Mouse (Mus musculus) macrophage (primary cell): ENCODE measurements around the gene Mapk13. TPM values are rescaled to one million over a fixed set of nuclear protein-coding genes. Genes with fewer than 3 reads are reported as not detected.
"Not testable (repeated sequence)": the region's sequence is repeated elsewhere in the genome, so short reads cannot be mapped to it uniquely, and the experiment has no call there.

Experiments
- H3K27ac ChIP-seq: fragments of 350-480 bp; formaldehyde crosslinking; 2 replicates; pipeline ENCODE4 v1.9.0; 2021
- H3K36me3 ChIP-seq: fragments of 350-480 bp; formaldehyde crosslinking; 2 replicates; pipeline ENCODE4 v1.9.0; 2021; ENCODE audit errors: inconsistent target
- H3K4me3 ChIP-seq: fragments of 350-480 bp; formaldehyde crosslinking; 2 replicates; pipeline ENCODE4 v1.9.0; 2021; ENCODE audit errors: inconsistent target
- H3K79me2 ChIP-seq: fragments of 350-480 bp; formaldehyde crosslinking; 2 replicates; pipeline ENCODE4 v1.9.0; 2021; ENCODE audit errors: inconsistent target
- WGBS: methylation state at CpG from one replicate; pipeline ENCODE4 v1.1.7; 2026; ENCODE audit warnings: inconsistent platforms; ENCODE audit not compliant: missing documents; 5-methylcytosine and 5-hydroxymethylcytosine counted together
- polyA plus RNA-seq: library from polyadenylated mRNA; stranded (reverse); fragments of 250-400 nt; gene quantifications from 3 replicates; pipeline ENCODE4 v1.2.4, GENCODE M21; 2018; ENCODE audit warnings: inconsistent platforms

Mapk13 gene
- polyA plus RNA-seq, 1 experiment from 2014 or later, result 0.19 TPM

DNA sequence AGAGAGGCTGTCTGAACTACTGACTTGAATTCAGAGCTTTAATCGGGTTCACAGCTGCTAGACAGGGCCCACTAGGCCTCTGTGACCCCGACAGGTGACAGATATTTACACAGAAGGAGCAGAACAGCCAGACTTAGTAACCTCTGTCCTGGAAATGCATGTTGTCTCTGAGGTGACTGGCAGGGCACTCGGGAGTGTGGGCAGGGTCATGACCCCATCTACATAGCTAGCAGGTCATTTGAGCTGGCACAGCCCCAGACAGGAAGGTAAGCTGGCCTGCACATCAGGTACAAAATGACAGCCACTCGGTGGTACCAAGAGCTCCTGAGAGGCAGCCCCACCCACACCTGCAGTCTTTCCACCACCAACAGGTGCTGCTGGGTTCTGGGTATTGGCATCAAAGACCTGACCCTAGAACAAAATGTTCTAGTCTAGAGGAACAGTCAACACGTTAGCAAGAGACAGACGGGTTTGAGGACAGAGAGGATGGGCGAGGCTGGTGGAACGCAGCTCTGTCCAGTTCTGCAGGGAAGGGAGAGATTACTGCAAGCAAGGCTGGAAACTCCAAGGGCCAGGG, 8.3 kb upstream of the Mapk13 start:
- WGBS, result 83% methylated on average over 8 of the region's 8 CpGs
- H3K27ac ChIP-seq, result no peak overlapping the region
- no peak overlapping the region for H3K4me3 ChIP-seq
- no peaks in the 10 kb centered on the region for H3K79me2 ChIP-seq
- H3K36me3 ChIP-seq, result no peaks in the 10 kb centered on the region

DNA sequence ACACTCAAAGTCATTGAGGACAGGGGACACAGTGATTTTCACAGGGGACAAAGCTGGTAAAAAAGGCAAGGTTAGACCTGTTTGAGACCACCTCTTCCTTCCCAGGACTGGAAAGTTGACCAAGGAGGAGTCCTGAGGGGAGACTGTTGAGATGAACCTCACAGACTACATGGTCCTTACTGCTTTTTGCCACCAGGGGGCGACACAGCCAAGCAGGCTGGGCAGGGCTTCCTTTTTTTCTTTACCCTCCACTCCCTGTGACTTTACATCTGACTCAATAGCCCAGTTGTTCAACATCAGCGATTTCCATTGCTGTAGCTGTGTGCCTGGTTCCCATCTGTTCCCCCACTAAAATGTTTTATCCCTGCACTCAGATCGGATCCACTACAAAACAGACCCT, 7.2 kb upstream of the Mapk13 start:
- WGBS, result 11% methylated on average over 3 of the region's 3 CpGs
- Histone ChIP-seq H3K4me3 (no peak overlapping the region), H3K27ac (no peak overlapping the region), H3K36me3 (no peaks in the 10 kb centered on the region), H3K79me2 (no peaks in the 10 kb centered on the region)

DNA sequence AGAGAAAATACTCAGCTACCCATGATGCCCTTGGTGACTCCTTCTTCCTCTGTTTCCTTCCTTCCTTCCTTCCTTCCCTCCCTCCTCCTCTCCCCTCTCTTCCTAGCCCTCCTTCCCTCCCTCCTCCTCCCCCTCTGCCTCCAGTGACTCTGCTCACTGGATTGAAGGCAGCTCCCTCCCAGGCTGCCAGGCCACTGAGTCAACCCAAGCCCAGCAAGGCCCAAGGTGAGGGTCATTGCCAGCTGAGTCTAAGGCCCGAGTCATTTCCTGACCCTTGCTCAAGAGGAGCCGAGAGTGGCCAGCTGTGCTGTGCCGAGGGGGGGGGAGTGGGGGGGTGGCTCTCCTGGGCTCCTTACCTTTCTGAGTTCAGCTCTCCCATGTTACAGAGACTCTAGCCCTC, 2.9 kb upstream of the Mapk13 start:
- Histone ChIP-seq H3K27ac (no peak overlapping the region), H3K36me3 (no peaks in the 10 kb centered on the region), H3K79me2 (no peaks in the 10 kb centered on the region), H3K4me3 (no peak overlapping the region)
- WGBS, result 34% methylated on average over 3 of the region's 3 CpGs

DNA sequence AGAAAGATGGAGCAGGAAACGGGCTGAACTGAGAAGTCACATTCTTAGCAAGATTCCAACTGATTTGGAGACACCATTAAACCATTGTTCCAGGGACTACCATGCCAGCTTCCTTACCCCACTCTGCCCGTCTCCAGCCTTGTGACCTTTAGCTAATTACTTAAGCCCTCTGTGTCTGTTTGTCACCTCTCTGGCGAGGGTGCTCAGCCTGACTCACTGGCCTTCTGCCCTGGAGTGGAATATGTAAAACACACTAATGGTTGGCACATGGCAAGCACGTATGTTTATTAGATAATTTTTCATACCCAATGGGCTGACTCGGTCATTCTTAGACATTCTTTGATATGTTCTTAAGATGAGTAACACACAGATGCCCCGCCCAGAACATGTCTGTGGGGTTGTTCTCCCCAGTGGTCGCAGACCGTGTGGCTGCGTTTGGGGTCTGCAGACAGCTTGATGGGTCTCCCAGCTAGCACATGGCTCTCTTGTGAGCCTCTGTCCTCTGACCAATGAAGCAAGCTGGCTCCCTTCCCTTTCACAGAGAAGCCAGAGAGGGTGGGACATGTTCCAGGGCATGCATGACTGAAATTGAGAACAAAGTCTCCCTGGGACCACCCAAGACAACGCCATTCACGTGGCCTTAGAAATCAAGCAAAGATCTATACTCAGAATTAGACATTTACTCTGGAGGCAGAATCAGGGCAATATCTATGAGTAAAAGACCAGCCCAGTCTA, 2.1 kb upstream of the Mapk13 start:
- no peak overlapping the region for H3K27ac ChIP-seq
- 94% methylated on average over 11 of the region's 11 CpGs for WGBS
- H3K36me3 ChIP-seq, result no peaks in the 10 kb centered on the region
- no peak overlapping the region for H3K4me3 ChIP-seq
- no peaks in the 10 kb centered on the region for H3K79me2 ChIP-seq

DNA sequence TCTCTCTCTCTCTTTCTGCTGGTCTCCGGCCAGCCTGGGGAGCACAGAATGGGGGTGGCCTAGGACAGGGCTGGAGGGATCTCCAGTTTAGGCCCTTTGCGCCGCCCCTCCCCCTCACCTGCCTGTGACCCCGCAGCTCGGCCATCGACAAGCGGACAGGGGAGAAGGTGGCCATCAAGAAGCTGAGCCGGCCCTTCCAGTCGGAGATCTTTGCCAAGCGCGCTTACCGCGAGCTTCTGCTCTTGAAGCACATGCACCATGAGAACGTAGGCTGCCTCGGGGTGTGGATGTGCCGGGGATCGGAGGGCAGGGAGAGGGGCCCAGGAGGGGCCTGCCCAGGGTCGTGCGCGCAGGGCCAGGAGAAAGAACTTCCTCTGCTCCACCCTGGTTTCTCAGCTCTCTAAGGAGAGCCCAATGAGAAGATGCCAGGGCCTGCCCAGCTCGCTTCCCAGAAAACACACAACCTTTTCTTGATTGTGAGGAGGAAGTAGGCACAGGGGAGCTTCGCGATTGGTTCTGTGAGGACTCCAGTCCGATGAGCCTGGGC, 851 bp downstream of the Mapk13 start:
- Histone ChIP-seq H3K36me3 (no peaks in the 10 kb centered on the region), H3K79me2 (no peaks in the 10 kb centered on the region), H3K27ac (no peak overlapping the region), H3K4me3 (no peak overlapping the region)
- 3% methylated on average over 18 of the region's 24 CpGs for WGBS

DNA sequence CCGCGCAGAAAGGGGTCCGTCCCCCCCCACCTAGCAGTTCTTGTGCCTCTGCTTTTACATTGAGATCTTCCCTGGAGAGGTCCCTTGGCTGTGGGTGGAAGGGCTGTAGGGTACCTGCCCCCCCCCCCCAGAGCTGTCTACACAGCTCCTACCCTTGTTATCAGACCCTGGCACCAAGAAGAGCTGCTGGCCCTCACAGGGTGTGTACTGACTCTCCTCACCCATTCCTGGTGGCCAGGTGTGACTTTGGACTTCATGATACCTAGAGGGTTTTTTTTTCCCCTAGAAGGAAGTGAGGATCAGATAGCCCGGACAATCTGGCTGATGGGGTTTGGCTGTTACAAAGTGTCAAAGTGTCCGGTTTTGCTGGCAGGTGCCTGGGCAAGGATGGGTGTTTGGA, 2.2 kb downstream of the Mapk13 start:
- H3K79me2 ChIP-seq, result no peaks in the 10 kb centered on the region
- H3K36me3 ChIP-seq, result no peaks in the 10 kb centered on the region
- H3K27ac ChIP-seq, result no peak overlapping the region
- no peak overlapping the region for H3K4me3 ChIP-seq
- 95% methylated on average over 5 of the region's 5 CpGs for WGBS

DNA sequence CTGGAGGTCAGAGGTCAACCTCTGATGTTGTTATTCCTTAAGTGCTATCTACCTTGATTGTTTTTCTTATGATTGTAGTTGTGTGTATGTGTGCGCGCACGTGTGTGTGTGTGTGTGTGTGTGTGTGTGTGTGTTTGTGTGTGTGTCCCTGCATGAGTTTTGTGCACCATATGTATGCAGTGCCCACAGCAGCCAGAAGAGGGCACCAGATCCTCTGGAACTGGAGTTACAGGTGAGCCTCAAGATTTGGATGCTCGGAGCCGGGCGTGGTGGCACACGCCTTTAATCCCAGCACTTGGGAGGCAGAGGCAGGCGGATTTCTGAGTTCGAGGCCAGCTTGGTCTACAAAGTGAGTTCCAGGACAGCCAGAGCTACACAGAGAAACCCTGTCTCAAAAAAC, 5.2 kb downstream of the Mapk13 start:
- not testable (repeated sequence) for H3K27ac ChIP-seq, H3K36me3 ChIP-seq, H3K4me3 ChIP-seq, H3K79me2 ChIP-seq
- 100% methylated on average over 3 of the region's 9 CpGs for WGBS

DNA sequence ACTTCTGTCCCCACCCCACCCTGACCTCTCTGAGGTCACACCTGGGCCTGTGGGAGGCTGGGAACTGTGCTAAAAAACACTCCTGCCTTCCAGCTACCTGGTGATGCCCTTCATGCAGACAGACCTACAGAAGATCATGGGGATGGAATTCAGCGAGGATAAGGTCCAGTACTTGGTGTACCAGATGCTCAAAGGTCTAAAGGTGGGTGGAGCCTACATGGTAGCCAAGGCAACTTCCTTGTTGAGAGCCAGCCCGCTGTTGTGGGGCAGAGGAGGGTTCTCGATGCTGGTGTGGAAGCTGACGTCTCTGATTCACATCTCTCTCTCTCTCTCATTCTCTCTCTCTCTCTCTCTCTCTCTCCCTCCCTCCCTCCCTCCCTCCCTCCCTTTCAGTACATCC, 6.1 kb downstream of the Mapk13 start:
- H3K36me3 ChIP-seq, result no peaks in the 10 kb centered on the region

DNA sequence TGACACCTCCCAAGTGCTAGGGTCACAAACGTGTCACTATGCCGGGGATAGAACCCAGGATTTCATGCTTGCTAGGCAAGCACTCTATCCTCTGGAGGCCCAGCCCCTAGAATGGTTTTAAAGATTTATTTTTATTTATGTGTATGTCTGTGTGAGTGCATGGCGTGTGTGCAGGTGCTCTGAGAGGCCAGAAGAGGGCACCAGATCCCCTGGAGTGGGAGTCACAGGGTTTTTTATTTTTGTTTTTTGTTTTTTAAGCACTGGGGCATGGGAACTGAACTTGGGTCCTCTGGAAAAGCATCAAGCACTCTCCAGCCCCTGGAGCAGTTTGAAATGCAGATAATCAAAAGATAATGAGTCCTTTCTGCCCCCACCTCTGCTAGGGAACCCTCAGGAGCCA, 7.7 kb downstream of the Mapk13 start:
- Histone ChIP-seq H3K79me2 (no peaks in the 10 kb centered on the region), H3K36me3 (no peaks in the 10 kb centered on the region), H3K4me3 (no peak overlapping the region), H3K27ac (no peak overlapping the region)
- WGBS, result 91% methylated on average over 3 of the region's 3 CpGs

More for the DNA sequence above, 6.1 kb downstream of the Mapk13 start:
- Histone ChIP-seq H3K27ac (no peak overlapping the region), H3K4me3 (no peak overlapping the region), H3K79me2 (no peaks in the 10 kb centered on the region)
- 86% methylated on average over 4 of the region's 4 CpGs for WGBS

DNA sequence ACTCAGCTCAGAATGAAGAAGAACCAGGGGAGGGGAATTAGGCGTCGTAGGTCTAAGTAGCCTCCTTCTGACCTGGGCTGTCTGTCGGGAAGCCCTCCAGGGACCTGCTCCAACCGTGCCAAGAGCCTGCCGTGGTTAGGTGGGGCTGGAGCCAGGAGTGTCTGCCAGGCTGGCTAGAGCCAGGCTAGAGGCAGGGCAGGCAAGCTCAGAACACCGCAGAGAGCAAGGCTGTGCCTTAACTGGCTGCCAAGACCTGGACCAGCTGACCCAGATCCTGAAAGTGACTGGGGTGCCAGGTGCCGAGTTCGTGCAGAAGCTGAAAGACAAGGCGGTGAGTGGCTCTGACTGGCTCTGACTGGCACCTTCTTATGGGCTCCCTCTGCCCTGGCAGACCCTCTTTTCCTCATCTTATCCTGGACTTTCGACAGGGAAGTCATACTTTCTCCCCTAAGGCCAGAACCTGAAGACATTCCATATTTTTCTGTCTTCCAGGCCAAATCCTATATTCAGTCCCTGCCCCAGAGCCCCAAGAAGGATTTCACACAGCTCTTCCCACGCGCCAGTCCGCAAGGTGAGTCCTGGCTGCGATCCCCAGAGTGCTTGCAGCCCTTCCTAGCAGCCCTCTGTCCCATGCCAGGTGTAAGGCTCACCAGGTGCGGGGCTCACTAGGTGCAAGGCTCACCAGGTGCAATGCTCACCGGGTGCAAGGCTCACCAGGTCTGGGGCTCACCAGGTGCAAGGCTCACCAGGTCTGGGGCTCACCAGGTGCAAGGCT, 8.3 kb downstream of the Mapk13 start:
- no peaks in the 10 kb centered on the region for H3K36me3 ChIP-seq
- H3K27ac ChIP-seq, result no peak overlapping the region
- WGBS, result 91% methylated on average over 16 of the region's 16 CpGs
- no peaks in the 10 kb centered on the region for H3K79me2 ChIP-seq
- no peak overlapping the region for H3K4me3 ChIP-seq

DNA sequence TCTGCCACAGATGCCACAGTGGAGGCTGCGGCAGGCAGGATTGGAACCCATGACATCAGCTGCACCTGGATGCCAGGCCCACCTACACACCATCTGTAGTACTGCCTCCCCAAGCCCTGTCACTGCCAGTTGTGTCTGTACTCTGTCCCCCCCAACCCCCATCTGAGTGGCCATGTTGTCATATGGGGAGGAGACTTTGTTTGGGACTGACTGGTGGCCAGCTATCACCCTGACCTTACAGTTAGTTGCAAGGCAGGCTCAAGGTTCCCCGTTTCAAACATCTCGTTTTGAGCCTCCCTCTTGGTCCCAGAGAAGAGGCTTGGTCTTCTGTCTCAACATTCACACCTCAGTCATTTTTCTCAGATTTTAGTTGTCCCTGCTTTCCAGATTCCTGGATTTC, 10.6 kb downstream of the Mapk13 start:
- H3K4me3 ChIP-seq, result no peak overlapping the region
- 90% methylated on average over 3 of the region's 3 CpGs for WGBS
- H3K36me3 ChIP-seq, result no peaks in the 10 kb centered on the region
- no peak overlapping the region for H3K27ac ChIP-seq
- no peaks in the 10 kb centered on the region for H3K79me2 ChIP-seq

DNA sequence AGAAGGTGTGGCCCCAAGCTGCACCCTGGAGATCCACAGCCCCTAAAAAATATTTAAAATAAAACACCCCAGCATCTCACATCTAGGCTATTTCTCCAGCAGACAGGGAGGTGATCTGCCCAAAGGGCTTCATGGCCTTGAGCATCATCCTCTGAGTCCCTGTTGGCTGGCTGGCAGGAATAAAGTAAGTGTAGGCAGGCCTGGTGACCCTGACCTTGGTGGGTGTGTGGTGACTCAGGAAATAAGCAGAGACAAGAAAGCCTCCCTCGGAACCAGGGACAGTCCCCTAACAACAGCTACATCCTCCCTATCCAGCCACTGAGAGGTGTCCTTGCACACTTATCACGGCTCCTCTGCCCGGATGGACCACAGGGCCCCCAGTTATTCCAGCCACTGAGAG, 11.7 kb downstream of the Mapk13 start:
- Histone ChIP-seq H3K27ac (no peak overlapping the region), H3K79me2 (no peaks in the 10 kb centered on the region), H3K36me3 (no peaks in the 10 kb centered on the region), H3K4me3 (no peak overlapping the region)
- 82% methylated on average over 3 of the region's 3 CpGs for WGBS

DNA sequence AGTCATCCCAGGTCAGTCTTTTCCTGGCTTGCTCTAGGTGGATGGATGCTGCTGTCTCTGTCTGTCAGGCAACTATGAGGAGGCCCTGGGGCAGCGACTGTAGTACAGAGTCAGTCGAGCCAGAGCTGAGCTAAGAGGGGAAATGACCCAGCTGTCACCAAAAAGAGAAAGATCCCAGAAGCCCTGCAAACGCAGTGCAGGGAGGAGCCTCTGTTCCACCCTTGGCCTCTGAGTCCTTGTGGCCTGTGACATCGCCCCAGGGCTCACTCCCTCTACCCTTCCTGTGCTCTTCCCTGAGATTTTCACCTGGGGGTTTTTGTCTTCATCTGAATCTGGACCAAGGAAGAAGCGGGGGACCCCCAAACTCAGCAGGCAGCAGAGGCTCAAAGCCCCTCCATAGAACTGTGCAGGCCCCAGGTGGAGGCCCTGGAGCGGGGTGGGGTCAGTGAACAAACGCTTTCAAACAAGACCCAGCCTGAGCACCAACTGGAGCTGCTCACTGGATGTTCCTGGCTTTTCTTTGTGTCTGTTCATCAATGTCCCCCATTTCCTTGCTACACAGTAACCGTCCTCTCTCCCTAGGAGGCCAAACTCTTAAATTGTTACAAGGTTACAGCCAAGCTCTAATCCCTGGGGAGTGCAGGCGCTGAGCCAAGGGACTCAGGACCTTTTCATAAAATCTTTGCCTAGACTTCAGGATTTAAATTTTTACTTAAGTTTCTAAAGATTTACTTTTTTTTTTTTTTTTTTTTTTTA, 12.4 kb downstream of the Mapk13 start:
- 76% methylated on average over 8 of the region's 9 CpGs for WGBS
- H3K36me3 ChIP-seq, result no peaks in the 10 kb centered on the region
- no peaks in the 10 kb centered on the region for H3K79me2 ChIP-seq
- no peak overlapping the region for H3K4me3 ChIP-seq
- H3K27ac ChIP-seq, result no peak overlapping the region

DNA sequence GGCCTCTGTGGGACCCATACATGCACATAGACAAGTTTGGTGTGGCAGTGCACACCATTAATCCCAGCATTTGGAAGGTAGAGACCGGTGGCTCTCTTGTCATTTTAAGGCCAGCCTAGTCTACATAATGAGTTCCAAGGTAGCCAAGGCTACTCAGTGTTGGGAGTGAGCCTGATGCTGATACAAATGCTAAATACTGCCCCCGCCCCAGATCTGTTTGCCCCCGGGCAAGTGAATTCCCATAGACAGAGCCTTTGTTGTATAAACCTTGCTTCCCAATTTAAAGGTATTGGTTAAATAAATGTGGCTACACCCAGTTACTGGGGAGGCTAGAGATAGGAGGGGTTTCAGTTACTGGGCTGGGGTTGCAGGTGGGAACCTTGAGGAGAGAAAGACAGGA, 15.9 kb downstream of the Mapk13 start:
- WGBS, result 100% methylated on average over 3 of the region's 3 CpGs
- Histone ChIP-seq H3K27ac (no peak overlapping the region), H3K79me2 (no peaks in the 10 kb centered on the region), H3K36me3 (no peaks in the 10 kb centered on the region), H3K4me3 (no peak overlapping the region)
